Mouse (Mus musculus): ENCODE results near the gene Prkacb.

DNA sequence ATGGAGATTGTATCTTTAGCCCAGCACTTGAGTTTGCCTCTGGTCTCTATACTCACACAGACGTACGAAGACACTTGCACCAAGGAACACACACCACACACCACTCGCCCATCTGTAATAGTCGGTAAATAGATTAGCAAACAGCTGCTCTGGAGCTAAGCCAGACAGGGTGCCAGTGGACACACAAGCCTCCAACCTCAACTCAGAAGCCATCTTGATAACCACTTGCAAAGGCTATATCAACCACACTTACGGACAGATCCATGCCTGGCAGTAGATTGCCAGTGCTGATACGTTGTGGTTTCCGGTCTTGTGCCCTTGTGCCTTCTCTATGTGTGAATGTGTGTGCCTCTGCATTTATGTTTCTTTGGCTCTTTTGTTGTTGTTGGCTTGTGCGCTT is 126.4 kb downstream of the Prkacb start:
- no peak for TF ChIP-seq POLR2A (IDR thresholded peaks at IDR 0.05; ENCODE audit: low read depth, low read length)
- TF ChIP-seq CTCF (IDR thresholded peaks at IDR 0.05; ENCODE audit: extremely low read depth, insufficient read depth, insufficient read length, insufficient replicate concordance): no peak

All from spleen, adult 2 months (tissue).